Mouse (Mus musculus): ENCODE results near the gene Slc27a1.
A peak's percentile ranks its signal among the peaks of the same experiment; 100 is the strongest.
"Not testable (repeated sequence)": the region's sequence is repeated elsewhere in the genome, so short reads cannot be mapped to it uniquely, and the experiment has no call there.

GRCm38 (mm10) chr8:71519037-71519825 is 49.5 kb upstream of the Slc27a1 start:
- TF ChIP-seq POLR2A (IDR thresholded peaks at IDR 0.05; ENCODE audit: low read depth, low read length): not testable (repeated sequence)
- peak; percentile 34; the same call in 1 of the 2 replicates for TF ChIP-seq CTCF (IDR thresholded peaks at IDR 0.05; ENCODE audit: borderline replicate concordance, insufficient read depth, low read length)
